Mouse (Mus musculus) kidney, adult 2 months (tissue): ENCODE results near the gene Fsip1.

ENCODE experiments used
- CTCF ChIP-seq: fragments of 200-500 bp; conservative IDR thresholded peaks from 2 replicates; pipeline ENCODE4 v1.5.1; 2011; ENCODE audit warnings: low read depth, mild to moderate bottlenecking, control low read depth, low read length, moderate library complexity, mixed read lengths; ENCODE audit not compliant: insufficient read depth, insufficient read length
- POLR2A ChIP-seq: fragments of 200-500 bp; IDR thresholded peaks from one replicate; pipeline ENCODE4 v1.6.1; 2011; ENCODE audit warnings: low read depth, low read length, control low read depth

GRCm38 (mm10) chr2:118162486-118162885 is 94.3 kb downstream of the Fsip1 start:
- TF ChIP-seq POLR2A: no peak
- TF ChIP-seq CTCF: no peak
